Mouse (Mus musculus) intestine, postnatal 0 days (tissue): ENCODE results near the gene Lrrc31. TPM values are rescaled to one million over a fixed set of nuclear protein-coding genes. Genes with fewer than 3 reads are reported as not detected.
A peak's percentile ranks its signal among the peaks of the same experiment; 100 is the strongest.

Source experiments
- ATAC-seq: fragments of 200-750 bp; cut with Nextera tagmentation; 2 replicates; pipeline ENCODE4 v1.8.0; 2017; ENCODE audit warnings: mild to moderate bottlenecking, moderate TSS enrichment, moderate library complexity
- H3K27ac ChIP-seq: fragments of 300-500 bp; sonication (generic); 2 replicates; pipeline ENCODE4 v1.5.1; 2014; ENCODE audit warnings: mild to moderate bottlenecking, low read depth, low read length, moderate library complexity
- H3K27me3 ChIP-seq: fragments of 300-500 bp; sonication (generic); replicated peaks from 2 replicates; pipeline ENCODE4 v1.6.1; 2014; ENCODE audit warnings: low read length, mixed read lengths; ENCODE audit not compliant: control insufficient read depth, insufficient read depth
- H3K36me3 ChIP-seq: fragments of 300-500 bp; sonication (generic); 2 replicates; pipeline ENCODE4 v1.6.1; 2014; ENCODE audit warnings: mild to moderate bottlenecking, moderate library complexity; ENCODE audit not compliant: control insufficient read depth, insufficient read depth
- H3K4me1 ChIP-seq: fragments of 300-500 bp; sonication (generic); replicated peaks from 2 replicates; pipeline ENCODE4 v1.6.1; 2014; ENCODE audit warnings: antibody characterized with exemption, low read length, mixed read lengths; ENCODE audit not compliant: control insufficient read depth, insufficient read depth
- H3K4me2 ChIP-seq: fragments of 300-500 bp; sonication (generic); replicated peaks from 2 replicates; pipeline ENCODE4 v1.6.1; 2014; ENCODE audit warnings: low read depth, mild to moderate bottlenecking, moderate library complexity
- H3K4me3 ChIP-seq: fragments of 300-500 bp; sonication (generic); 2 replicates; pipeline ENCODE4 v1.5.1; 2014; ENCODE audit warnings: low read depth, low read length
- H3K9ac ChIP-seq: fragments of 300-500 bp; sonication (generic); 2 replicates; pipeline ENCODE4 v1.6.1; 2014; ENCODE audit warnings: mild to moderate bottlenecking, low read depth, low read length
- H3K9me3 ChIP-seq: fragments of 300-500 bp; sonication (generic); 2 replicates; pipeline ENCODE4 v1.6.1; 2016; ENCODE audit warnings: mixed run types; ENCODE audit not compliant: control insufficient read depth
- CTCF ChIP-seq: sonication (generic); IDR thresholded peaks from 2 replicates; pipeline ENCODE4 v1.5.1; 2016; ENCODE audit warnings: low read depth, mild to moderate bottlenecking, control low read depth, antibody characterized with exemption, moderate library complexity
- WGBS: fragments of 180-500 bp; shearing (Covaris S2); extraction: QIAGEN DNeasy Blood & Tissue Kit; methylation state at CpG from one replicate; pipeline ENCODE4 v1.1.7; 2014; 5-methylcytosine and 5-hydroxymethylcytosine counted together
- polyA plus RNA-seq: library from polyadenylated mRNA; unstranded; fragments of >200 nt; fragmentation: Nextera tagmentation; extraction: Ambion mirVana; gene quantifications from 2 replicates; pipeline ENCODE4 v1.2.1, GENCODE M21; 2015

Gene Lrrc31
- polyA plus RNA-seq, 1 experiment from 2014 or later = 0.73 TPM

DNA sequence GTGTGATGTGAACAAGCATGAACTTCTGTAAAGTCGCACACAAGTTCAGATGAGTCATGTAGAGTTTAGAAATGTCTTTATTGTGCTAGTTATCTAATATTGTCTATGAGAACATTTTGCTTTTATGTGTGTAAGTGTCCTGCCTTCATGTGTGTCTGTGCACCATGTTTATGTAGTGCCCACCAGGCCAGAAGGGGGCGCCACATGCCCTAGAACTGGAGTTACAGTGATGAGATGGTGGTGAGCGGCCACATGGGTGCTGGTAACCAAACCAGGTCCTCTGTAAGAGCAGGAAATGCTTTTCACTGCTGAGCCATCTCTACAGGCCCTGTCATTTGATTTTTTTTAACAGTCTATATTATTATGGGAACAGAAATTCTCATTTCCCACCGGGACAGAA lies 64.0 kb downstream of the Lrrc31 start:
- 82% methylated on average over 4 of the region's 4 CpGs for WGBS

DNA sequence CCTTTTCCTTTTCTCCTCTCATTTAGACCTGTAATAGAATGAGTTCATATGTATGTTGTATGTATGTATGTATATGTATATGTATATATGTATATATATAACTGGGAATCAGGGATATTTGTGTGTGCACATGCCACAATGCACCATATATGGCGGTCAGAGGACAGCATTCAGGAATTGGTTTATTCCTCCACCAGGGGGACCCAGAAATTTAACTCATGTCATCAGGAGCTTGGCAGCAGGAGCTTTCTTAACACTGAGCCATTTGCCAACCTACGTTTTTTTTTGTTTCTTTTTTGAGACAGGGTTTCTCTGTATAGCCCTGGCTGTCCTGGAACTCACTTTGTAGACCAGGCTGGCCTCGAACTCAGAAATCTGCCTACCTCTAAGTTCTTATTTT lies 66.0 kb downstream of the Lrrc31 start:
- Histone ChIP-seq H3K27me3 (no peaks in the 10 kb centered on the region), H3K27ac (no peak overlapping the region), H3K4me3 (no peak overlapping the region), H3K36me3 (no peaks in the 10 kb centered on the region), H3K4me1 (no peaks in the 10 kb centered on the region), H3K4me2 (no peak overlapping the region), H3K9ac (no peak overlapping the region), H3K9me3 (no peaks in the 10 kb centered on the region)
- WGBS = 63% methylated on average over 3 of the region's 3 CpGs
- TF ChIP-seq CTCF = no peak
- no peak for ATAC-seq

More for the DNA sequence above, 64.0 kb downstream of the Lrrc31 start:
- H3K4me1 ChIP-seq = no peaks in the 10 kb centered on the region
- H3K4me2 ChIP-seq = no peak overlapping the region
- no peak overlapping the region for H3K9ac ChIP-seq
- peak; percentile 17; the same call in 1 of the 2 replicates for TF ChIP-seq CTCF
- no peak overlapping the region for H3K27ac ChIP-seq
- no peak for ATAC-seq
- no peaks in the 10 kb centered on the region for H3K36me3 ChIP-seq
- H3K27me3 ChIP-seq = no peaks in the 10 kb centered on the region
- no peak overlapping the region for H3K4me3 ChIP-seq
- no peaks in the 10 kb centered on the region for H3K9me3 ChIP-seq

Other genes starting within 250 kb of the Lrrc31 start
- 7.7 and 9.4 TPM in 2 replicates for gene Mecom, start 151.8 kb downstream of the Lrrc31 start, polyA plus RNA-seq
- gene Actrt3, start 99.9 kb downstream of the Lrrc31 start, polyA plus RNA-seq = 0.12 TPM in 2 replicates
- gene Mynn, start 97.8 kb downstream of the Lrrc31 start, polyA plus RNA-seq = 10.3 and 11.4 TPM in 2 replicates
- not detected in 2 replicates for gene Lrriq4, start 55.3 kb downstream of the Lrrc31 start, polyA plus RNA-seq
- 0.16 and 0.18 TPM in 2 replicates for gene Lrrc34, start 52.0 kb downstream of the Lrrc31 start, polyA plus RNA-seq
- not detected in 2 replicates for gene Samd7, start 46.5 kb upstream of the Lrrc31 start, polyA plus RNA-seq
- 111 TPM in 2 replicates for gene Sec62, start 93.0 kb upstream of the Lrrc31 start, polyA plus RNA-seq
- gene Gpr160, start 156.1 kb upstream of the Lrrc31 start, polyA plus RNA-seq = 12.8 and 14.4 TPM in 2 replicates